Mouse (Mus musculus): ENCODE results near the gene Aven. TPM values are rescaled to one million over a fixed set of nuclear protein-coding genes. Genes with fewer than 3 reads are reported as not detected.

The Aven gene
- polyA plus RNA-seq, 1 experiment from 2014 or later, result 8.3 TPM

DNA sequence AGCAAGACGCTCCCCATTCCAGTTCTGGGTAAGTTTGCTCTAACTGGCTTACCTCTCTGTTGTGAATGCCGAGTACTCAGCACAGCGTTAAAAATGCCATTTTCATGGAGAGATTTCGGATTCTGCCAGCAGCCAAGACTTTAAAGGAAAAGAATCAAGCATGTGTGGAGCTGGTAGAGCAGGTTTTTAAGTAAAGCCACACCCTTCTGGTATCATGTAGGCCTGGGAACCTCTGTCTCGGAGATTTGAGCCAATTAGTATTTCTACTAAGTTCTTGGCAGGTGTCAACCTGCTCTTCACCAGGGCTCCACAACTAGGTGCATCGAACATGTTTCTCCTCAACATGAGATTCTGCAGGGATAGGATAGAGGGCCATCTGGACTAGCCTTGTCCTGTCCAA, 16.2 kb upstream of the Aven start:
- Histone ChIP-seq H3K27me3 (ENCODE audit: control insufficient read depth, insufficient read depth, low read length) (no peaks in the 10 kb centered on the region), H3K4me1 (ENCODE audit: control insufficient read depth in 2 of 2, insufficient read depth in 2 of 2, low read length in 2 of 2) (peaks cover 0 to 2% of the 10 kb centered on the region in 2 experiments; a peak in 1 of 4 replicates), H3K4me2 (ENCODE audit: low read length) (no peak overlapping the region), H3K27ac (replicated peaks in 1 of 2; ENCODE audit: control insufficient read depth in 1 of 2, insufficient read depth in 1 of 2, low read depth in 2 of 2, low read length in 2 of 2) (no peak overlapping the region), H3K9ac (ENCODE audit: low read length) (no peak overlapping the region), H3K36me3 (ENCODE audit: control insufficient read depth, insufficient read depth, low read length) (no peaks in the 10 kb centered on the region), H3K4me3 (ENCODE audit: control insufficient read depth in 1 of 2, insufficient read depth in 1 of 2, low read depth in 1 of 2, low read length in 2 of 2) (no peak overlapping the region), H3K9me3 (ENCODE audit: control insufficient read depth, low read length) (no peaks in the 10 kb centered on the region)
- 74% methylated on average over 6 of the region's 6 CpGs for WGBS
- no peak for ATAC-seq (ENCODE audit: insufficient number of reproducible peaks, insufficient read depth, low FRiP score, low read depth)

DNA sequence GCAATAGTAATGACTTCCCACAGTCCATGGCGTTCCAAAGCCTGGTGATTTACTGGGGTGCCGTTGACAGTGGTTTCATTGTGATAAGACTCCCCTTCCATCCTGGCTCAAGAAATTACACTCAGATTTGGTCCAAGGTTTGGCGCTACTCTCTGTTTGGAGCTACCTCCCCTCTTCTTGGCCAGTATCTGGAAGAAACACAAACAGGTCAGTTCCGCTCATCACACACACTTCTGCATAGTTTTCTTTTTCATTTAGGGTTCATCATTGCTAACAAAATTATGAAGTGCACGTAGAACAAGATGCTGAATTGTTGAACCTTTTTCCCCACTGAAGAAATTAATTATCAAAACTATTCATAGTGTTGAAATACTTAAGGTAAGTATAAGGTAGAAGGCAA, 12.1 kb upstream of the Aven start, which contains the start of gene Chrm5:
Chrm5 (minus strand) TSS at position 101 of the 400 bp plus-strand sequence.
- H3K9me3 ChIP-seq (ENCODE audit: control insufficient read depth, low read length), result no peaks in the 10 kb centered on the region
- no peaks in the 10 kb centered on the region for H3K36me3 ChIP-seq (ENCODE audit: control insufficient read depth, insufficient read depth, low read length)
- no peaks in the 10 kb centered on the region for H3K27me3 ChIP-seq (ENCODE audit: control insufficient read depth, insufficient read depth, low read length)
- WGBS, result 92% methylated on average over 5 of the region's 5 CpGs
- ATAC-seq (ENCODE audit: insufficient number of reproducible peaks, insufficient read depth, low FRiP score, low read depth), result no peak
- no peak within 1 kb of the TSS for H3K4me2 ChIP-seq (ENCODE audit: low read length)
- no peak within 1 kb of the TSS for H3K9ac ChIP-seq (ENCODE audit: low read length)
- H3K27ac ChIP-seq (replicated peaks in 1 of 2; ENCODE audit: control insufficient read depth in 1 of 2, insufficient read depth in 1 of 2, low read depth in 2 of 2, low read length in 2 of 2), result no peak within 1 kb of the TSS
- no peak within 1 kb of the TSS for H3K4me3 ChIP-seq (ENCODE audit: control insufficient read depth in 1 of 2, insufficient read depth in 1 of 2, low read depth in 1 of 2, low read length in 2 of 2)
- peaks cover 3 to 5% of the 10 kb centered on the region in 2 experiments; a peak in 2 of 4 replicates for H3K4me1 ChIP-seq (ENCODE audit: control insufficient read depth in 2 of 2, insufficient read depth in 2 of 2, low read length in 2 of 2)

DNA sequence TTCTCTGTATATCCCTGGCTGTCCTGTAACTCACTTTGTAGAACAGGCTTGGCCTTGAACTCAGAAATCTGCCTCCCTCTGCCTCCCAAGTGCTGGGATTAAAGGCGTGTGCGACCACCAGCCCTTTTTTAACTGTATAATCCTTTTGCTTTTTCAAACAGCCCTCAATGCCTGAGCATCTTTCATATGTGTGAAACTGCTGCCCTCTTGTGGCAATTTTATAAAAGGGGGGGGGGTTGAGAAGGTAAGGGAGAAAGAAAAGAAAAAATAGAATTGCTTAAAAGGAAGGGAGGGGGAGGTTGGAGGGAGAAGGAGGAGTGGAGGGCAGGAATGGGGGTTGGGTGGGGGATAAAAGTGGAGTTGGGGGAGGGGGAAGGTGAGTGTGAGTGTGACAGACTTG, 11.2 kb upstream of the Aven start:
- Histone ChIP-seq H3K4me3 (ENCODE audit: control insufficient read depth in 1 of 2, insufficient read depth in 1 of 2, low read depth in 1 of 2, low read length in 2 of 2) (no peak overlapping the region), H3K27ac (replicated peaks in 1 of 2; ENCODE audit: control insufficient read depth in 1 of 2, insufficient read depth in 1 of 2, low read depth in 2 of 2, low read length in 2 of 2) (no peak overlapping the region), H3K9me3 (ENCODE audit: control insufficient read depth, low read length) (no peaks in the 10 kb centered on the region), H3K36me3 (ENCODE audit: control insufficient read depth, insufficient read depth, low read length) (no peaks in the 10 kb centered on the region), H3K4me1 (ENCODE audit: control insufficient read depth in 2 of 2, insufficient read depth in 2 of 2, low read length in 2 of 2) (peaks cover 3 to 5% of the 10 kb centered on the region in 2 experiments; a peak in 2 of 4 replicates), H3K4me2 (ENCODE audit: low read length) (no peak overlapping the region), H3K9ac (ENCODE audit: low read length) (no peak overlapping the region), H3K27me3 (ENCODE audit: control insufficient read depth, insufficient read depth, low read length) (no peaks in the 10 kb centered on the region)
- no peak for ATAC-seq (ENCODE audit: insufficient number of reproducible peaks, insufficient read depth, low FRiP score, low read depth)
- WGBS, result 4% methylated on average over 2 of the region's 2 CpGs

DNA sequence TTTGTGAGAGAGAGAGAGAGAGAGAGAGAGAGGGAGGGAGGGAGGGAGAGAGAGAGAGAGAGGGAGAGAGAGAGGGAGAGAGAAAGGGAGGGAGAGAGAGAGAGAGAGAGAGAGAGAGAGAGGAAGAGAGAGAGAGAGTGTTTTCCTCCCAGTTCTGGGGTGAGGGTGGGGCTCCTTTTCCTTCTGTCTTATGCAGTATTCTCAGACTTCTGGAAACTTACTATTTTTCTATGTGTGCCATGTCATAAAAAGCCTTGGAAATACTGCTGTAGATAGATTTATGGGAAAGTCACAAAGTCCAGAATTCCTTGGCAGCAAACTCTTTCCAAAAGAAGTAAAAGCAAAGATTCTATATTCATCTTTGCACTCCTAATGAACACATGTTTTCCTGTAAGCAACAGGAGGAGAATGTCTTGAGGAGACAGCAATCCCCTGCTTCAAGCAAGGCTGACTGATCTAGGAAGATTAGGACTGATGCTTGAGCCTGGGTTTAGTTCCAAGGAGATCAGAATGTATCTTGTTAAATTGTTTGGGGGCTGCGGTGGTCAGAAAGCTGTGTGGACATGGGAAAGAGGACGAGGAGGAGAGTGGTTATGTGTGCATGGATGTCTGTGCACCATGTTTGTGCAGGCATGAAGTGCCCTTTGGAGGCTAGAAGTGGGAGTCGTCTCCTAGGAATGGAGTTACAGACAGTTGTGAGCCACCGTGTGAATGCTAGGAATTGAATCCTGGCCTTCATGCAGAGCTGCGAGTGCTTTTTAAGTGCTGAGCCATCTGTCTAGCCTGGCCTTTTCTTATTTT, 10.0 kb upstream of the Aven start:
- H3K4me3 ChIP-seq (ENCODE audit: control insufficient read depth in 1 of 2, insufficient read depth in 1 of 2, low read depth in 1 of 2, low read length in 2 of 2), result no peak overlapping the region
- ATAC-seq (ENCODE audit: insufficient number of reproducible peaks, insufficient read depth, low FRiP score, low read depth), result no peak
- no peaks in the 10 kb centered on the region for H3K36me3 ChIP-seq (ENCODE audit: control insufficient read depth, insufficient read depth, low read length)
- no peaks in the 10 kb centered on the region for H3K9me3 ChIP-seq (ENCODE audit: control insufficient read depth, low read length)
- 64% methylated on average over 5 of the region's 5 CpGs for WGBS
- no peak overlapping the region for H3K9ac ChIP-seq (ENCODE audit: low read length)
- no peak overlapping the region for H3K4me2 ChIP-seq (ENCODE audit: low read length)
- peaks cover 3 to 5% of the 10 kb centered on the region in 2 experiments; a peak in 2 of 4 replicates for H3K4me1 ChIP-seq (ENCODE audit: control insufficient read depth in 2 of 2, insufficient read depth in 2 of 2, low read length in 2 of 2)
- H3K27ac ChIP-seq (replicated peaks in 1 of 2; ENCODE audit: control insufficient read depth in 1 of 2, insufficient read depth in 1 of 2, low read depth in 2 of 2, low read length in 2 of 2), result no peak overlapping the region
- no peaks in the 10 kb centered on the region for H3K27me3 ChIP-seq (ENCODE audit: control insufficient read depth, insufficient read depth, low read length)

DNA sequence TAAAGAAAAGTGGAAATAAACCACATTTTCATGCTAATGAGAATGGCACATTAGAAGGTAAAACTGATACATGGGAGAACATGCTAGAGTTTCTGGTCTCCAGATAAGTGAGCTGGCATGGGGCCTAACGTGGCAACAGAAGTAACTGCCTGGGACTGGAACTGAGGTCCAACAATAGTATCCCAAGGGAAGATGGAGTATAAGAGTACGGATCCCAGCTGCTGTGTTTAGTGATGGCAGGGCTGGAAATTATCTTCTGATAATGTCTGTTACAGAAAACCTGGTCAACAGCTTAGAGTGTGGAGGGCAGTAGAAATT, 9.5 kb upstream of the Aven start:
- Histone ChIP-seq H3K4me2 (ENCODE audit: low read length) (no peak overlapping the region), H3K9ac (ENCODE audit: low read length) (no peak overlapping the region), H3K4me3 (ENCODE audit: control insufficient read depth in 1 of 2, insufficient read depth in 1 of 2, low read depth in 1 of 2, low read length in 2 of 2) (no peak overlapping the region), H3K36me3 (ENCODE audit: control insufficient read depth, insufficient read depth, low read length) (no peaks in the 10 kb centered on the region), H3K27ac (replicated peaks in 1 of 2; ENCODE audit: control insufficient read depth in 1 of 2, insufficient read depth in 1 of 2, low read depth in 2 of 2, low read length in 2 of 2) (no peak overlapping the region), H3K4me1 (ENCODE audit: control insufficient read depth in 2 of 2, insufficient read depth in 2 of 2, low read length in 2 of 2) (peaks cover 3 to 5% of the 10 kb centered on the region in 2 experiments; a peak in 2 of 4 replicates), H3K27me3 (ENCODE audit: control insufficient read depth, insufficient read depth, low read length) (no peaks in the 10 kb centered on the region), H3K9me3 (ENCODE audit: control insufficient read depth, low read length) (no peaks in the 10 kb centered on the region)
- no peak for ATAC-seq (ENCODE audit: insufficient number of reproducible peaks, insufficient read depth, low FRiP score, low read depth)
- WGBS, result 58% methylated on average over 2 of the region's 2 CpGs

DNA sequence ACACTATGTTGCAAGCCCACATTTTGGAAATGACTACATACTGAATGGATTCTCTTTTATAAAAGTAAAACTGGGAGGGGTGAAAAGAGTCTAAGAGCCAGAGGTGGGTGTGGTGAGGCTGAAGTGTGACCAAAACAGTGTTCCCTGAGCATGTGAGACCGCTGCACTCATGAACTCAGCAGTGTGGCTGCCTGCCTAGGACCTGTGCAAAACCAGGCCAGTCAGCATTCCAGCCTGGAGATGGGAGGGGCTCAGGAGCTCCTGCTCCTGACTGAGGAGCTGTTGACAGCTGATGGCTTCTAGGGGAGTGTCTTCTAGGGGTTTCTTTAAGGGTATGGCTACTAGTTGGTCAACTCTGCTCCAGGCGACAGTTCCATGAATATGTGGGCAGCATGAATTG, 7.9 kb upstream of the Aven start:
- Histone ChIP-seq H3K27me3 (ENCODE audit: control insufficient read depth, insufficient read depth, low read length) (no peaks in the 10 kb centered on the region), H3K9ac (ENCODE audit: low read length) (no peak overlapping the region), H3K36me3 (ENCODE audit: control insufficient read depth, insufficient read depth, low read length) (no peaks in the 10 kb centered on the region), H3K4me3 (ENCODE audit: control insufficient read depth in 1 of 2, insufficient read depth in 1 of 2, low read depth in 1 of 2, low read length in 2 of 2) (no peak overlapping the region), H3K9me3 (ENCODE audit: control insufficient read depth, low read length) (no peaks in the 10 kb centered on the region), H3K27ac (replicated peaks in 1 of 2; ENCODE audit: control insufficient read depth in 1 of 2, insufficient read depth in 1 of 2, low read depth in 2 of 2, low read length in 2 of 2) (no peak overlapping the region; a peak in 1 of 4 replicates), H3K4me1 (ENCODE audit: control insufficient read depth in 2 of 2, insufficient read depth in 2 of 2, low read length in 2 of 2) (peaks cover 3 to 5% of the 10 kb centered on the region in 2 experiments; a peak in 2 of 4 replicates), H3K4me2 (ENCODE audit: low read length) (no peak overlapping the region)
- WGBS, result 26% methylated on average over 2 of the region's 2 CpGs
- ATAC-seq (ENCODE audit: insufficient number of reproducible peaks, insufficient read depth, low FRiP score, low read depth), result peak; percentile 69; the same call in 1 of the 2 replicates

DNA sequence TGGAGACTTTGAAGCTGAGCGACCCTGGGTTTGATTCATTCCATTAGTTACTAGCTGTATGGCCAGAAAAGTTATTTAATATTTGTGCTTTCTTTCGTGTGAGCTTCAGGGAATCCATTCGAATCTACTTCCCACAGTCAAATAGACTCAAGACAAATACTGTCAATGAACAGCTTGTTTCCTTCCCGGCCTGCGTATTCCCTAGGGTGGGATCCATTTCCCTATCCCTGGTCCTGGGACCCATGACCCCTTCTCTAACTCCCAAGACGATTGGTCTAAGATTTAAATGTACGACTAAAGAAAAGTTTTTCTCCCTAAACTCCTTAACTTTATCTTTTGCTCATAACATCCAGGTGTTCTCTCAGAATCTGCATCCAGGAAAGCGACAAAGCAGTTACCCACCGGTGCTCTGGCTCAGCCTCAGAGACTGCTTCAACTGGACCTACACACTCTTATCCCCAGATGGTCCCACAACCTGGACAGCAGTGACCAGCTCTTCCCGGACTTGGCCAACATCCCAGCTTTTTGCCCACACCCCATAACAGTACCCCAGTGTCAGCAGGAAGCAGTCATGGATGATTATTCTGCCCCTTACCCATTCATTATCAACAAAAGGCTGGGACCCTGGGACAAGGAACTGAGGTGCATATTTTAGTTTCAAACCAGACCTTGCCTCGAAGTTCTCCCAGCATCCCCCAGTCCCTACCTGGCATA, 2.1 kb upstream of the Aven start:
- WGBS, result 84% methylated on average over 11 of the region's 11 CpGs
- Histone ChIP-seq H3K9me3 (ENCODE audit: control insufficient read depth, low read length) (no peaks in the 10 kb centered on the region), H3K4me2 (ENCODE audit: low read length) (no peak overlapping the region), H3K36me3 (ENCODE audit: control insufficient read depth, insufficient read depth, low read length) (no peaks in the 10 kb centered on the region), H3K4me1 (ENCODE audit: control insufficient read depth in 2 of 2, insufficient read depth in 2 of 2, low read length in 2 of 2) (peaks cover 2 to 3% of the 10 kb centered on the region in 2 experiments; a peak in 1 of 4 replicates), H3K27ac (replicated peaks in 1 of 2; ENCODE audit: control insufficient read depth in 1 of 2, insufficient read depth in 1 of 2, low read depth in 2 of 2, low read length in 2 of 2) (no peak overlapping the region), H3K9ac (ENCODE audit: low read length) (no peak overlapping the region), H3K4me3 (ENCODE audit: control insufficient read depth in 1 of 2, insufficient read depth in 1 of 2, low read depth in 1 of 2, low read length in 2 of 2) (no peak overlapping the region), H3K27me3 (ENCODE audit: control insufficient read depth, insufficient read depth, low read length) (no peaks in the 10 kb centered on the region)
- ATAC-seq (ENCODE audit: insufficient number of reproducible peaks, insufficient read depth, low FRiP score, low read depth), result no peak
